Mouse (Mus musculus): Measurements from ENCODE around the gene Fgg. TPM values are rescaled to one million over a fixed set of nuclear protein-coding genes. Genes with fewer than 3 reads are reported as not detected.

Gene Fgg
- not detected for polyA plus RNA-seq (2014; fragmentation: Illumina TruSeq; extraction: RNeasy Lipid Tissue Mini Kit (QIAGEN cat#74804); ENCODE audit: low read depth, low replicate concordance)

GRCm38 (mm10) chr3:83007557-83007956 is at the start of gene Fgg:
Gene Fgg (plus strand): TSS chr3:83007724.

GRCm38 (mm10) chr3:83025475-83026301 is 18.2 kb downstream of the Fgg start, which contains the start of gene Fga:
Gene Fga (plus strand): TSS chr3:83026076.

GRCm38 (mm10) chr3:83049680-83050079 is 42.2 kb downstream of the Fgg start, which contains the start of gene Fgb:
Gene Fgb (minus strand): TSS chr3:83049863.

GRCm38 (mm10) chr3:83055281-83056038 is 47.9 kb downstream of the Fgg start, which contains the start of gene Plrg1:
Gene Plrg1 (plus strand): TSS chr3:83055522.

Other genes with a start within 250 kb of the Fgg start
- 0.41 TPM for gene Rbm46, start 131.2 kb upstream of the Fgg start, polyA plus RNA-seq (2014; fragmentation: Illumina TruSeq; extraction: RNeasy Lipid Tissue Mini Kit (QIAGEN cat#74804); ENCODE audit: low read depth, low replicate concordance)
- 0.29 TPM for gene Lrat, start 103.8 kb upstream of the Fgg start, polyA plus RNA-seq (2014; fragmentation: Illumina TruSeq; extraction: RNeasy Lipid Tissue Mini Kit (QIAGEN cat#74804); ENCODE audit: low read depth, low replicate concordance)
- not detected for gene Fga, start 18.4 kb downstream of the Fgg start, polyA plus RNA-seq (2014; fragmentation: Illumina TruSeq; extraction: RNeasy Lipid Tissue Mini Kit (QIAGEN cat#74804); ENCODE audit: low read depth, low replicate concordance)
- not detected for gene Fgb, start 42.1 kb downstream of the Fgg start, polyA plus RNA-seq (2014; fragmentation: Illumina TruSeq; extraction: RNeasy Lipid Tissue Mini Kit (QIAGEN cat#74804); ENCODE audit: low read depth, low replicate concordance)
- 27.9 TPM for gene Plrg1, start 47.8 kb downstream of the Fgg start, polyA plus RNA-seq (2014; fragmentation: Illumina TruSeq; extraction: RNeasy Lipid Tissue Mini Kit (QIAGEN cat#74804); ENCODE audit: low read depth, low replicate concordance)
- not detected for gene Dchs2, start 120.2 kb downstream of the Fgg start, polyA plus RNA-seq (2014; fragmentation: Illumina TruSeq; extraction: RNeasy Lipid Tissue Mini Kit (QIAGEN cat#74804); ENCODE audit: low read depth, low replicate concordance)

Data from adrenal gland, adult 10 weeks (tissue).